Mouse (Mus musculus) midbrain, embryonic 10.5 days (tissue): ENCODE measurements at regions not wholly inside any gene's neighbourhood (a gene's known extent, or its start where the extent isn't known, plus 50 kb on each side); places are given as distances from the start of the nearest gene placed in this dataset.

Experiments
- DNase-seq: peaks from one replicate; pipeline ENCODE4 v3.0.0-alpha.2; 2017; ENCODE audit warnings: low spot score
- H3K27ac ChIP-seq: fragments of 300-500 bp; sonication (generic); replicated peaks from 2 replicates; pipeline ENCODE4 v1.5.1; 2016; ENCODE audit warnings: mild to moderate bottlenecking
- H3K27me3 ChIP-seq: fragments of 300-500 bp; sonication (generic); 2 replicates; pipeline ENCODE4 v1.6.1; 2016; ENCODE audit warnings: low read depth, mild to moderate bottlenecking; ENCODE audit not compliant: poor library complexity, severe bottlenecking
- H3K36me3 ChIP-seq: fragments of 300-500 bp; sonication (generic); 2 replicates; pipeline ENCODE4 v1.6.1; 2016; ENCODE audit warnings: mild to moderate bottlenecking, moderate library complexity
- H3K4me1 ChIP-seq: fragments of 300-500 bp; sonication (generic); 2 replicates; pipeline ENCODE4 v1.6.1; 2016
- H3K4me3 ChIP-seq: fragments of 300-500 bp; sonication (generic); 2 replicates; pipeline ENCODE4 v1.5.1; 2016; ENCODE audit warnings: mild to moderate bottlenecking, moderate library complexity
- H3K9me3 ChIP-seq: fragments of 300-500 bp; sonication (generic); replicated peaks from 2 replicates; pipeline ENCODE4 v1.6.1; 2016; ENCODE audit warnings: mild to moderate bottlenecking
- WGBS: fragments of 180-500 bp; shearing (Covaris S2); methylation state at CpG from one replicate; pipeline ENCODE4 v1.1.7; 2016; 5-methylcytosine and 5-hydroxymethylcytosine counted together

DNA sequence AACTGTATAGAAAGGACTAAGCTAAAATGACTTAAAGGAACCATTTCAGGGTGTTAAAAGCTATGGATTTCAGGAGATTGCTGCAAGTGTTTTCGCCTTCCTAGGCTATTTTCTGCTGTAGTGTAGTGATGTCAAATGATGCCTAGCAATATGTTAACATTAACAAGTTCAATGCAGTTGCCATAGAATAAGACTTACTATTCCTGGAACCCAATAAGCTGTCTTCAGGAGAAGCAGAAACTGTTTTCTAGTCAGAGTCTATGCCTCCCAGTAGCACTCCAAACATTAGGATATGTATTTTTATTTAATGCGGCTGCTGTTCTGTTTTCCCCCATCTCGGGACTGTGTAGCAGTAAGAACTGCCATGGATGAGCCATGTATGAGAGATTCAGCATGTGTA is 90.3 kb upstream of the Arhgap21 start:
- Histone ChIP-seq H3K9me3 (no peaks in the 10 kb centered on the region), H3K36me3 (no peaks in the 10 kb centered on the region), H3K27ac (peak overlapping the region; percentile 82), H3K4me1 (peaks cover 19% of the 10 kb centered on the region), H3K27me3 (no peaks in the 10 kb centered on the region), H3K4me3 (no peak overlapping the region)
- WGBS = 87% methylated on average over 3 of the region's 3 CpGs
- DNase-seq = no peak

DNA sequence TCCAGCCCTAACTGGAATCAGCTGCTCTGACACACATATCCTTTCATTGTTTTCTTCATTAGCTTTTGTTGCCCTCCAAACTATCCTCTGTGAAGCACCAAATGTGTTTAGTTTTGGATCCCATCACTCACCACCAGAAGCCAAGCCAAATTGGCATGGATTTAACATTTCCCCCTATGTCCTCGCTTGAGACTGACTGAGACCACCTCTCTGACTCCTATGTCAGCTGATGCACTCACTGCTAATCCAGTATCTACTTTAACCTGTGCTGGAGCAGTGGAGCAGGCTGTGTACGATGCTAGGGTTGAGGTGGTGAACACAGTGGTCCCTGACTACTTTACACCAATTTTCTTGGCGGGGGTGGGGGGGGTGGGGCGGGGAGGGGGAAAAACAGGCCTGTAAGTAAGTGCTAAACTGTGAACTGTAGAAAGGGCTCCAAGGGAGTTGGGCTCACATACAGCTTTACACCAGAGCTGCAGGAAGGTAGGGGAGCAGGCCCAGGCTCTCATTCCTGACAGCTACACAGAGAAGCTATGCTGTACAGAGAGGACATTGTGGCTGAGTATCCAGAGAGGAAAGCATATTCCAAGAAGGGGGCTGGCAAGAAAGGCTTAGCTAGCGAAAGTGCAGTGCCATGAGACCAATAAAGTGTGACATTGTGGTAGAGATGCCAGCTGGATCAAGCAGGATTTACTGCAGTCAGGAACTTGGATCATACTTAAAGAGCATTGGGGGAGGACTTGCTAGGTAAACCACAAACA is 87.9 kb upstream of the Arhgap21 start:
- 79% methylated on average over 5 of the region's 5 CpGs for WGBS
- Histone ChIP-seq H3K9me3 (no peaks in the 10 kb centered on the region), H3K27me3 (no peaks in the 10 kb centered on the region), H3K4me3 (no peak overlapping the region), H3K36me3 (no peaks in the 10 kb centered on the region), H3K27ac (no peak overlapping the region; the same call in 1 of the 2 replicates), H3K4me1 (peaks cover 20% of the 10 kb centered on the region)
- DNase-seq = no peak

DNA sequence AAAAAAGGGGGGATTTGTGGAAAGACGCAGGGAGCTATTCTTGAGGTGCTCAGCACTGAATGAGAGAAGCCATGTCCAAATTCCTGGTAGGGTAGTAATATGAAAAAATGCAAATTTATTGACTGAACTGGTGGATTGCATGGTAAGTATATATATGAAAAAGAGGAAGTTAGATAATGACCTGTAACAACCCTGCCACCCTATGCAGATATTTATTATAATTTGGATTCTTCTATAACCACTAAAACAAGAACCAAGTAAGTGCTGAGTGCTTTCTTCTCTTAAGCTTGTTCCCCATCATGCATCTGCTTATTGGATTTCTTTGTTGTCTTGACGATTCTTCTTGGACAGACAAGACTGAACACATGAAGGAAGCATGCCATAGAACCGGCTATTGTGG is 86.7 kb upstream of the Arhgap21 start:
- Histone ChIP-seq H3K4me3 (no peak overlapping the region), H3K4me1 (peaks cover 21% of the 10 kb centered on the region), H3K27me3 (no peaks in the 10 kb centered on the region), H3K27ac (no peak overlapping the region), H3K9me3 (no peaks in the 10 kb centered on the region), H3K36me3 (no peaks in the 10 kb centered on the region)
- no peak for DNase-seq
- 91% methylated on average over 3 of the region's 3 CpGs for WGBS

DNA sequence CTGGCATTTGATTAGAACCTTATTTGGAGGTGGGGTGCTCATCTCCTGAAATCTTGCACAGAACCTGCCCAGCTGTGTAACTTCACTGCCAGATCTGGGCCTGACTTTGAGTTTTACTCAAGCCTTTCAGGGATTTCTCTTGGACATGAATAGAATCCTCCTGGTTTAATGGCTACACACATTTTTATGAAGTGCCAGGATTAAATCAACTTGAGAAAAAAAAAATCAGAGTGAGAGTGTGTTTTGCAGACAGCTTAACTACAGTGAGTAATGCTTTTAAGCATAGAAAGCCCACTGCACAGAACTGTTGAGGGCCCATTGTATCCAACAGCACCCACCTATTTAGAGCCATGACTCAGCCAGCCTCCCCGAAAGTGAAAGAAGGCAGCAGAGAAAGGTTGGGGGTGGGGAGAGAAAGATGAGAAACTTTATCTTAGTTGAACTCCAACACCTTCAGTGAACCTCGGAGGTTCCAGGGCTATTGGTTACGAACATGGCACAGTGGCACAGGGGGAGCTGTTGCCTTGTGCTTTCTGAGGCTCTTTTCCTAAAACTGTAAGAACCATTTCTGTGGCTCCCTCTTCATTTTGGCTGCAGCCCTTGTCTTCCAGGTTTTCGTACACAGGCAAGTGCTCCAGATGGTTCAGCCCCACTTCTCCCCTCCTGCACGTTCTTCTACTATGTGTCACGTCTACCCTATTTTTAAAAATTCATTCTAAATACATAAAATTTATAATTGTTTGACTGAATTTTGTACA is 85.8 kb upstream of the Arhgap21 start:
- no peaks in the 10 kb centered on the region for H3K36me3 ChIP-seq
- no peaks in the 10 kb centered on the region for H3K9me3 ChIP-seq
- peaks cover 12% of the 10 kb centered on the region for H3K4me1 ChIP-seq
- no peak overlapping the region for H3K4me3 ChIP-seq
- no peaks in the 10 kb centered on the region for H3K27me3 ChIP-seq
- no peak overlapping the region for H3K27ac ChIP-seq
- DNase-seq = no peak
- 76% methylated on average over 6 of the region's 6 CpGs for WGBS

DNA sequence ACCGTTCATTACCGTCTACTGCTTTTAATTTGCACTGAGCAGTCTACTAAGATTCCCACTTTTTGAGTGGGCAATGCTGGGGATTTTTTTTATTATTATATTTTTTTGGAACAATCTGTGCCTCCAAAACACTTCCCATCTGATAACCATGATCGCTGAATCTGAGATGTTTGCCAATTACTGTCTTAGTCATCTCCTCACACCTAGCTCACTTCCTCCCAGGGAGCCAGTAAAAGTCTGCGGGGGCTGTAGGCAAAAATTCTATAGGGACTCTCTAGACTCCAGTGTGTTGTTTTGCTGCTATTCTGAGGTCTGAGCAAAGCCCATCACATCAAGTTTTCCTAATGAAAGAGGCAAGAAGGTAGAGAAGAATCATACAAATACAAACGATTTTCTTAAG is 84.9 kb upstream of the Arhgap21 start:
- Histone ChIP-seq H3K27me3 (no peaks in the 10 kb centered on the region), H3K9me3 (no peaks in the 10 kb centered on the region), H3K36me3 (no peaks in the 10 kb centered on the region), H3K4me1 (peaks cover 4% of the 10 kb centered on the region; the same call in 1 of the 2 replicates), H3K4me3 (no peak overlapping the region), H3K27ac (no peak overlapping the region)
- no peak for DNase-seq
- WGBS = 85% methylated on average over 5 of the region's 5 CpGs

DNA sequence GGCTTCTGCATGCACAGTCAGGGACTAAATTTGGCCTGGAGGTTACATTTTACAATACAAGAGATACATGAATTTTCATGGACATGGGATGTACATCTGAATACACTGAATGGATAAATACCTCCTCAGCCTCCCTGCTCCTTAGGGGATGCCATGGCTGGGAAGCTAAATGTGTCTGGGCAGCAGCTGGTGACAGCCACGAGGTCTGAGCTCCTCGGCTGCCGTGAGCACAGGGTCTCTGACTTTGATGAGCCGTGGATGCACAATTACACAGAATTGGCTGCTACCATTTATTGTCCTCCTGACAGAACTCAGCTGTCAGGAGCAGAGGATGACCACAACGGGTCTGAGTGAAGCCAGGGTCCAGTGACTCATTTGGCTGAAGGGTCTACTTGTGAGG is 80.3 kb upstream of the Arhgap21 start:
- H3K4me3 ChIP-seq = no peak overlapping the region
- no peaks in the 10 kb centered on the region for H3K9me3 ChIP-seq
- H3K27me3 ChIP-seq = no peaks in the 10 kb centered on the region
- no peak for DNase-seq
- 74% methylated on average over 5 of the region's 5 CpGs for WGBS
- no peak overlapping the region for H3K27ac ChIP-seq
- H3K36me3 ChIP-seq = no peaks in the 10 kb centered on the region
- H3K4me1 ChIP-seq = peaks cover 24% of the 10 kb centered on the region

DNA sequence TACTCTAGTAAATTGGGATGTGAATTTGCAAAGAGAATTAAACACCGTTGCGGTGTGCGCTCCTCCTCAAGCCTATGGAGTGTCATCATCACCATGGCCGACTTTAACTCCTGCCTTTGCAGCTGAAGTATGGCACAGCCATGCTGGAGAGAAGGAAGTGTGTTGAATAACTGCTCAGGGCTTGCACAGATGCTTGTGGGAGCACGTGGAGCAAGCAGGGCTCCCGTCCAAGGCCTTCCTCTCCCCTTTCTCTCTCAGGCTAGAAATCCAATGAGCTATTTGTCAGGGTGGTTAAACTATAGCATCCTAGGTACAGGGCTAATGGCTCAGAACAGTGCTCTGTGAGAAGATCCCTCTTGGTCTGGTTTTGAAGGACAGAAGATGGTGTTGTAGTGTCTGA is 79.5 kb upstream of the Arhgap21 start:
- peak overlapping the region; percentile 59; the same call in 1 of the 2 replicates for H3K27ac ChIP-seq
- H3K9me3 ChIP-seq = no peaks in the 10 kb centered on the region
- 89% methylated on average over 6 of the region's 6 CpGs for WGBS
- H3K4me3 ChIP-seq = no peak overlapping the region
- DNase-seq = no peak
- H3K27me3 ChIP-seq = no peaks in the 10 kb centered on the region
- peaks cover 32% of the 10 kb centered on the region for H3K4me1 ChIP-seq
- no peaks in the 10 kb centered on the region for H3K36me3 ChIP-seq

DNA sequence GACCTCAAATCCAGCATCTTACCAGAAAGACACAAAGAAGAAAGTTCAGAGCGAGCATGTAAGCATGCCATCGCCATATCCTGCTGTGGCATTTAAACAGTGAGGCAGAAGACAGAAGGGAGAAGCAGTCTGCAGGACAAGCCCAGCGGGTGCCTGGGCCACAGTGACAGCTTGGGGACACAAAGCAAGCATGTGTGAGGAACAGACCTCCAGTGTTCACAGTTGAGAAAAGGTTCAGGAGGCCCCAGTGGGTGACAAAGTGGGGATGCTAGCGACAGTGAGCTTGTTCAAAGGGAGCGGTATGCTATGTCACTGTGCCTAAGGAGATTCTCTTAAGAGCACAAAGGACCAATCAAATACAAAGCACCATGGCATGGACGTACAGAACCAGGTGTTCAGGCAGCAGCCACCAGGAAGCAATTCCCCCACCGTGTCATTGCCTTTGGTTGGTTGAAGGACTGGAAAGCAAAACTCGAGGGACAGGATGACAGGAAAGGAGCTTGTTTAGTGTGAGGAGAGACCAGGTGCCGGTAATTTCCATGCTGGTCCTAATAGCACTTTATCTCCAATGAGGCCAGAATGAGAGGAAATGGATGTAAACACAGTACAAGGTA is 77.9 kb upstream of the Arhgap21 start:
- Histone ChIP-seq H3K36me3 (no peaks in the 10 kb centered on the region), H3K9me3 (no peaks in the 10 kb centered on the region), H3K4me1 (peaks cover 34% of the 10 kb centered on the region), H3K27ac (peak overlapping the region; percentile 69), H3K27me3 (no peaks in the 10 kb centered on the region), H3K4me3 (no peak overlapping the region)
- peak; percentile 23 for DNase-seq
- WGBS = 55% methylated on average over 9 of the region's 9 CpGs

DNA sequence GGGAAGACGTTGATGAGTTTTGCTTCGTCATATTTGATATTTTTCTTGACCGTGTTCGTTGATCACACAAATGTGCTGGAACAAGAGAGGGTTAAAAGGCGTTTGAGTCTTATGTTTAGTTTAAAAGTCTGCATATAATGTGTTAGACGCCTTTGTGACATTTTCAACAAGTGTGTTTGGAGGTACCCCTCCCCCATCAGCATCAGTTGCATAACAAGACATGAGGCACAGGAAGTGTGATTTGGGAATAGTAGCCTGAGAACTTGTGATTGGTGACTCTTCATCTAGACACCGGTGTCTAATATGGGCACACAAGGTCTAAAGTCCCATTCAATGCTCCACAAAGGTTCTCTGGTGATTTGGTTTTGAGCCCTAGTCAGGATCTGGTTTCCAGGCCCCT is 76.1 kb upstream of the Arhgap21 start:
- no peak for DNase-seq
- Histone ChIP-seq H3K27me3 (no peaks in the 10 kb centered on the region), H3K27ac (peak overlapping the region; percentile 78), H3K4me3 (no peak overlapping the region), H3K4me1 (peaks cover 31% of the 10 kb centered on the region), H3K36me3 (no peaks in the 10 kb centered on the region), H3K9me3 (no peaks in the 10 kb centered on the region)
- WGBS = 91% methylated on average over 7 of the region's 7 CpGs

DNA sequence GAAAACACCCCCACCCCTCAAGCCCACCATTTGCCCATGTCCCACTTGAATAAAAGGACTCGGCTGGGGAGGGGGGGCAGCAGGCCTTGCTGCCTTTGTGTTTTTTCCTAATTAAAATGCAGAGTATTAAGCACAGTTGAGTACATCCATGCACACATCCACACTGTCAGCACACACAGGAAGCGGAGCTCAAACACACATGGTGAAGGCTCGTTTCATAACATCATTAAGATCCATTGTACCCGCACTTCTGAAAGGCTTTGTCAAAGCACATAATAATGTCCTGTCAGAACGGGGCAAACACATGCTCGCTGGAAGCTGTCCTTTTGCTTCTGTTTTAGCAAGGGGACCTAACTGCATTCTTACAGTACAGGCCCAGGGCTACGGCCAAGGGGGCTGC is 75.3 kb upstream of the Arhgap21 start:
- WGBS = 55% methylated on average over 7 of the region's 7 CpGs
- Histone ChIP-seq H3K27me3 (no peaks in the 10 kb centered on the region), H3K4me3 (no peak overlapping the region), H3K36me3 (no peaks in the 10 kb centered on the region), H3K9me3 (no peaks in the 10 kb centered on the region), H3K4me1 (peaks cover 31% of the 10 kb centered on the region), H3K27ac (peak overlapping the region; percentile 78)
- peak; percentile 15 for DNase-seq

DNA sequence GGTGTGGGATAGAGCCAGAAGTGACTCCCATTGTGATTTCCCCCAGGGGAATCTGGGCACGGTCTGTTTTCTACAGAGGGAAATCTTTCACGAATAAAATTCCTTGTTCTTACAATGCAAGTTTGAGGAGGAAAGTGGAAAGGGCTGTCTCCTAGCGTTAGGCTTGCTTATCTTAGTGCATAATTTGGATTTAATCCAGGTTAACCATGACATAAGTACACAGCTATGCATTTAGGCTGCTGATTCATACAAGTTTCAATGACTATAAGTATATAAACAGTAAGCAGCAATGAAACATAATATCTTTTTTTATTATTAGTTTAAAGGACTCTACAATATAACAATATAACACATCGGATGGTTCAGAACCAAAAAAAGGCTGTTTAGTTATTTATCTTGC is 74.6 kb upstream of the Arhgap21 start:
- peaks cover 31% of the 10 kb centered on the region for H3K4me1 ChIP-seq
- WGBS = 64% methylated on average over 4 of the region's 4 CpGs
- H3K27me3 ChIP-seq = no peaks in the 10 kb centered on the region
- H3K27ac ChIP-seq = peak overlapping the region; percentile 78; the same call in 1 of the 2 replicates
- no peak for DNase-seq
- no peak overlapping the region for H3K4me3 ChIP-seq
- H3K36me3 ChIP-seq = no peaks in the 10 kb centered on the region
- H3K9me3 ChIP-seq = no peaks in the 10 kb centered on the region

DNA sequence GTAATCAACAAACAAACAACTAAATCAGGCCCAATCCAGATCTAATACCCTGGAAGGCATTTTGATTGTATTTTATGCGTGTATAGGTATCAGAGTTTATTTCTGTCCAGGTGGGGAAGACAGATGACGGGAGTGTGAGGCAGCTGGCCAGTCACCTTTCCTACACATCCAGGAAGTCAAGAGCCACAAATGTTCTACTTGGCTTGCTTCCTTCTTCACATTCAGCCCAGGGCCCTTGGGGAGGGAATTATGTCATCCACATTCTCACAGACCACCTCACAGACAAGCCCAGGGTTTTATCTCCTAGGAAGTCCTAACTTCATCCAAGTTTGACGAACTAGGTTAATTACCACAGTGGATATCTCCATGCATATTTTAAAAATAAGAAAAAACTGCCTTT is 68.9 kb upstream of the Arhgap21 start:
- no peaks in the 10 kb centered on the region for H3K36me3 ChIP-seq
- H3K27ac ChIP-seq = peak overlapping the region; percentile 28; the same call in 1 of the 2 replicates
- 93% methylated on average over 3 of the region's 3 CpGs for WGBS
- no peaks in the 10 kb centered on the region for H3K27me3 ChIP-seq
- peaks cover 16% of the 10 kb centered on the region for H3K4me1 ChIP-seq
- no peak overlapping the region for H3K4me3 ChIP-seq
- no peak for DNase-seq
- H3K9me3 ChIP-seq = 0 out of 2 replicates have a peak, but pooled peaks cover 3% of the 10 kb centered on the region

DNA sequence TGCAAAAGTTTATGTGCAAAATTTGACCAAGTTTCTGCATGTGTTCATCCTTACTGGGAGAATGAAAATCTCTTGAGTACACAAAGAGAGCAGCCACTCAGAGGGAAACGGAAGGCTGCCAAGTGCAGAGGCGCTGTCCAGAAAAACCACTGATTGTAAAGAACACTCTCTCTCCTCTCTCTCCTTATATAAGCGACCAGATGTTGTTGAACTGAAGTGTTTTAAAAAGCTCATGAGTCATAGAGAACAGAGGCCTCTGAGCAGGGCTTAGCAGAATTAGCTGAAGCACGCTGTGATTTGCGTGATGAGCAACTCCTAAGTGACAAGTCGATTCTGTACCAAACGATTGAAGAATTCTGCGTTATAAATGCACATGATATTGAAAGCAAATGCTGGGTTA is 68.5 kb upstream of the Arhgap21 start:
- no peak overlapping the region for H3K4me3 ChIP-seq
- H3K36me3 ChIP-seq = no peaks in the 10 kb centered on the region
- no peaks in the 10 kb centered on the region for H3K27me3 ChIP-seq
- H3K27ac ChIP-seq = peak overlapping the region; percentile 28; the same call in 1 of the 2 replicates
- no peak for DNase-seq
- peaks cover 16% of the 10 kb centered on the region for H3K4me1 ChIP-seq
- 82% methylated on average over 8 of the region's 8 CpGs for WGBS
- H3K9me3 ChIP-seq = 0 out of 2 replicates have a peak, but pooled peaks cover 4% of the 10 kb centered on the region
